Mouse (Mus musculus): ENCODE measurements at regions not wholly inside any gene's neighbourhood (a gene's known extent, or its start where the extent isn't known, plus 50 kb on each side); places are given as distances from the start of the nearest gene placed in this dataset.

- in situ Hi-C loops (cut with MboI, MseI): no loop called here
These were observed 904.1 kb downstream of the A830018L16Rik start for GRCm38 (mm10) chr1:12318029-12318428.

- in situ Hi-C loops (cut with MboI, MseI): no loop called here
These were observed 920.3 kb downstream of the A830018L16Rik start for GRCm38 (mm10) chr1:12334186-12334585.

GRCm38 (mm10) chr1:12344726-12345438, 931.0 kb downstream of the A830018L16Rik start:
- in situ Hi-C loops (cut with MboI, MseI): no loop called here

- in situ Hi-C loops (cut with MboI, MseI): no loop called here
These were observed 931.5 kb downstream of the A830018L16Rik start for GRCm38 (mm10) chr1:12345439-12345819.

- in situ Hi-C loops (cut with MboI, MseI): no loop called here
These were observed 940.6 kb downstream of the A830018L16Rik start for GRCm38 (mm10) chr1:12354531-12354930.

GRCm38 (mm10) chr1:12367872-12368271, 954.0 kb downstream of the A830018L16Rik start:
- in situ Hi-C loops (cut with MboI, MseI): no loop called here

GRCm38 (mm10) chr1:12372968-12373367, 959.1 kb downstream of the A830018L16Rik start:
- in situ Hi-C loops (cut with MboI, MseI): no loop called here

GRCm38 (mm10) chr1:12398146-12398884, 984.4 kb downstream of the A830018L16Rik start:
- in situ Hi-C loops (cut with MboI, MseI): no loop called here

GRCm38 (mm10) chr1:12405391-12406270, 991.7 kb downstream of the A830018L16Rik start:
- in situ Hi-C loops (cut with MboI, MseI): no loop called here

GRCm38 (mm10) chr1:12409738-12410523, 996.0 kb downstream of the A830018L16Rik start:
- in situ Hi-C loops (cut with MboI, MseI): no loop called here

GRCm38 (mm10) chr1:12410524-12410886, 996.6 kb downstream of the A830018L16Rik start:
- in situ Hi-C loops (cut with MboI, MseI): no loop called here

GRCm38 (mm10) chr1:12424510-12424909, 1010.6 kb downstream of the A830018L16Rik start:
- in situ Hi-C loops (cut with MboI, MseI): no loop called here

GRCm38 (mm10) chr1:12437894-12438293, 1024.0 kb downstream of the A830018L16Rik start:
- in situ Hi-C loops (cut with MboI, MseI): no loop called here

GRCm38 (mm10) chr1:12466255-12466654, 1052.3 kb downstream of the A830018L16Rik start:
- in situ Hi-C loops (cut with MboI, MseI): no loop called here

- in situ Hi-C loops (cut with MboI, MseI): no loop called here
These were observed 1065.3 kb downstream of the A830018L16Rik start for GRCm38 (mm10) chr1:12478983-12479763.

- in situ Hi-C loops (cut with MboI, MseI): no loop called here
These were observed 1086.5 kb downstream of the A830018L16Rik start for GRCm38 (mm10) chr1:12500442-12500841.

- in situ Hi-C loops (cut with MboI, MseI): no loop called here
These were observed 1094.1 kb downstream of the A830018L16Rik start for GRCm38 (mm10) chr1:12507997-12508396.

- in situ Hi-C loops (cut with MboI, MseI): no loop called here
These were observed 1096.4 kb downstream of the A830018L16Rik start for GRCm38 (mm10) chr1:12510129-12510816.

GRCm38 (mm10) chr1:12519601-12520000, 1105.7 kb downstream of the A830018L16Rik start:
- in situ Hi-C loops (cut with MboI, MseI): no loop called here

- in situ Hi-C loops (cut with MboI, MseI): loop anchor here (10.0 kb wide), 1 partner anchor 1611 kb away; no protein-coding TSS in a partner anchor
These were observed 1142.0 kb downstream of the A830018L16Rik start for GRCm38 (mm10) chr1:12555859-12556258.
